Mouse (Mus musculus) ES-CJ7 (cell line): ENCODE data around the gene Park7.
"Not testable (repeated sequence)": the region's sequence is repeated elsewhere in the genome, so short reads cannot be mapped to it uniquely, and the experiment has no call there.

ENCODE experiments used
- DNase-seq: peaks from one replicate; pipeline ENCODE4 v3.0.0; 2011; ENCODE audit warnings: low read depth, low spot score

The Park7 gene

DNA sequence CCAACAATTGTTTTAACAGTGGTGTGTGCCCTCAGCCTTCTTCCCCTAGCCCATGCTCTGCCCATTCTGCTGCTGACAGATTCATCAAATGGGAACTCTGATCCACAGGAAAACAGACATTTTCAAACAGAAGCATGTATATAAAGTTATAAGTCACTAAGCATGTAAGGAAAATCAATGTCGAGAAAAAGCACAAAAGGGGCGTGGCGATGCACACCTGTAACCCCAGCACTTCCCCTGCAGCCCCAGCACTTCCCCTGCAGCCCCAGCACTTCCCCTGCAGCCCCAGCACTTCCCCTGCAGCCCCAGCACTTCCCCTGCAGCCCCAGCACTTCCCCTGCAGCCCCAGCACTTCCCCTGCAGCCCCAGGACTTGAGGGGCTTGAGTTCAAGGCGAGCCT lies 39.8 kb downstream of the Park7 start:
- not testable (repeated sequence) for DNase-seq

DNA sequence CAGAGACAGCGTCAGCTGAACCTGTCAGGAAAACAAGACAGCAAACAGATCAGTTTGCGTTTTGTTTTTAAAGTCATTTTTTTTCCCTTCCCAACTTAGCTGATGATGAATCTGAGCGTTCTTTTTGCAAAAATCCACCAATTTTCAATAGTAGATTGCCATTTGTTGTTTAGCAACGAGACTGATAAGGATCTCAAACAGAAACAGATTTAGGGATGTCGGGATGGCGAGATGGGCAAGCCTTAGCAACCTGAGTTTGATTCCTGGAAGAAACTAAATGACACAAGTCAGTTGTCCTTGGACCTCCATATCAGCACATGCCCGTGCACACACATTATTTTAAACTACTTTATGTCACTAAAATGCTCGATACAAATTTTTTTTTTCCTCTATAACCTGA lies 41.6 kb downstream of the Park7 start:
- no peak for DNase-seq

- no peak for DNase-seq
These were observed 42.0 kb downstream of the Park7 start for GRCm38 (mm10) chr4:150872139-150872651.

GRCm38 (mm10) chr4:150871392-150872138 lies 42.7 kb downstream of the Park7 start:
- DNase-seq: no peak

DNA sequence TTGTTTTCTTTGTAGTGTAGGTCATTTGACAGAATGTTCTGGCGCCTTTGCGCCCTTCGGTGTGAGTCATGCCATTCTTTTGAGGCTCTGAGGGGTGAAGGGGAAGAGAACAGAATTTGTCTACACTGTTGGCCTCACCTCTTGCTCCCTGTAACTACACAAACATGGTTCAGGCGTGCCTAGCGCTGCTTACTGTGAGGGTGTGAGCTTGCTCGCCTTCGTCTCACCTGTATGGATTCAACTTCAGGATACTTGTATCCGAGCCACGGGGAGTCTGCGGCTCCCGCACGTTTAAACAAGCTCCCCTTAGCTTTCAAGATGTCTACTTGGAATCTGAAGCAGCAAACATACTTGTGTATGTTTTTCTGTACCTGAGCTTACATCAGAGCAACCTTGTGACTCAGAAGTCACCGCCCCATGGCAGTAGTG lies 43.3 kb downstream of the Park7 start:
- no peak for DNase-seq

DNA sequence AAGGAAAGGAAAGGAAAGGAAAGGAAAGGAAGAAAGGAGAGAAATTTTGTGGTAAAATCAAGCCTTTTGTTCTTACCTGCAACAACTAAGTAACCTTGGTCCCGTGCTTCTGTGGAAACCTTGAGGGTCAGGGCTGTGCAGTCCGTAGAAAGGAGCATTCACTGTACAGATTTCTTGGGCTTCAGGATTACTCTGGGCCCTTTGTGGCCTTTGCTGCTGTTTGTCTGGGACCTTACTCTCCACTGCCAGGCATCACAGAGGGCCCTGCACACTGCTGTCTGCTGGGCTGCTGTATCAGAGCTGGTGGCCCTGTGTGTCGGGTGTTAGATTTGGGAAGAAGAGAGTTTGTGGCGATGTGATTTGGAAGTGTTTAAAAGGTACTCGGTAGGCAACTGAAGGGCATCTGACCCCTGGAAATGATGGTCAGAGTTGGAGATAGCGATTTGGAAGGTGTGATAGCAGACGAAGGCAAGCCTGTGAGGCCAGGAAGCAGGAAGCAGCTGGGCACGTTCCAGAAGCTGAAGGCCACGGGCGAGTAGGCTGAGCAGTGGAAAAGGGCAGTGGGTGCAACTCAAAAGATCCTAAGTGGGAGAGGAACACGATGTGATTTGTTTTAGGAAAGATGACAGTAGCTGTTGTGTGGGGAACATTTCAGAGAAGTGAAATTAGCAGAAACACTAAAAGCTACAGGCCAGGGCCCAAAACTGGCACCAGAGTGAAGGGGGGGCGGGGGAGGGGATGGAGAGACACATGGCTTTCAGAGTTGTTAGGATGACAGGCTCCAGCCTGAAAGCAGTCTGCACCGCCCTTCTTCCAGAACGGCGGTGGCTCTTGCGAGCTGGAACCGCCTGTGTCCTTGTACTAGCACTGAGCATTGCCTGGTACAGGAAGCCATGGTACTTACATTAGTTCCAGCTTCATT lies 44.7 kb downstream of the Park7 start:
- no peak for DNase-seq

DNA sequence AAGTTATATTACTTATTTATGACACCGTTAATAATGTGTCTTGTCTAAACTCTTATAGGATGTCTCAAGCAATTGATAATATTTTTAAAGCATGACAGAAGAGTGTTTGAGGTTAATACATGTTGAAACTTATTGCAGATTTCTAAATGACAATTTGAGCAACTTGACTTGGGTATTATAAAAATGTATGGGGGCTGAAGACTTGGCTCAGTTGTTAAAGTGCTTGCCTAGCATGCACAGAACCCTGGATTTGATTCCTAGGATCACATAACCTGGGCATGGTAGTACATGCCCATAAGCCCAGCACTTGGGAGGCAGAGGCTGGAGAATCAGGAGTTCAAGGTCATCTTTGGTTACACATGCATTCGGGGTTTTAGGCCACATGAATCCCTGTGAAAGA lies 45.4 kb downstream of the Park7 start:
- no peak for DNase-seq

DNA sequence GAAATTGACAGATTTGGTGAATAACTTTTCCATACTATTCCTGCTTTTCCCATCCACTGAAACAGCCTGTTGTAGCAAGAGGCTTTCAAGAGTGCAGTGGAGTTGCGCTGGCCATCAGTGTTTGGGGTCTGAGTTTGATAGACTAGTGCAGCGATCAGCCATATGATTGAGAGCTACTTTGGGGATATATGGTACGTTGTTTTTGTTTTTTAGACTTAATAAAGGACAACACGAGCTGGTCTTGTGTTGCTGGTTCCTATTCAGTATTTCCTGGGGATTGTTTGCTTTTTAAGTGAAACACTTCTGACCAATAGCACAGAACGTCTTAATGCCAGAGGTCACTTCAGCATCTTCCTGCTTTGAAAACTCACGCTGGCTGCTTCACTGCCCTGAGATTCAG lies 46.1 kb downstream of the Park7 start:
- no peak for DNase-seq

- DNase-seq: no peak
These were observed 47.7 kb downstream of the Park7 start for GRCm38 (mm10) chr4:150866494-150866893.

GRCm38 (mm10) chr4:150866069-150866468 lies 48.2 kb downstream of the Park7 start:
- DNase-seq: no peak

GRCm38 (mm10) chr4:150865371-150865770 lies 48.9 kb downstream of the Park7 start:
- peak; percentile 41 for DNase-seq

GRCm38 (mm10) chr4:150862626-150863375 lies 51.4 kb downstream of the Park7 start:
- no peak for DNase-seq

GRCm38 (mm10) chr4:150861161-150861560 lies 53.1 kb downstream of the Park7 start:
- no peak for DNase-seq

GRCm38 (mm10) chr4:150860526-150860925 lies 53.7 kb downstream of the Park7 start:
- DNase-seq: no peak

GRCm38 (mm10) chr4:150855346-150855745 lies 58.9 kb downstream of the Park7 start:
- no peak for DNase-seq

DNA sequence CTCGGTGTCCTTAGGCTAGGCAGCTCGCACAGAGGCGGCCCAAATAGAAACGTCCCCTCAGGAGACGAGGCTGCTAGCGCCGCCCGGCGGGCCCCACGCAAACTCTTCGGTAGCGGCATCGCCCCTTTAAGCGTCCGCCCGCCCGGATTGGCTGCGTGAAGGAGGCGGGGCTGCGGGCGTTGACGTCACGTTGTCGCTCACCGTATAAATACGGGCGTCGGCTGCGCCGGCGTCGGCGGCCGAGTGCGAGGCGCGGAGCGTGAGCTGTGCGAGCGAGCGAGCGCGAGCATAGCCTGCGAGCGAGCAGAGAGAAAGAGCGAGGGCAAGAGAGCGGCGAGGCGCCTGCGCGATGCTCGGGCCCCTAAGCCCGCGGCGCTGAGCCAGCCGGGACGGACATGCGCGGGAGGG lies 59.4 kb downstream of the Park7 start:
- DNase-seq: peak; percentile 95

- no peak for DNase-seq
These were observed 60.4 kb downstream of the Park7 start, which contains the start of gene Errfi1 for GRCm38 (mm10) chr4:150853680-150854461. TSS of gene Errfi1 (plus strand) at chr4:150853919.

- DNase-seq: no peak
These were observed 61.8 kb downstream of the Park7 start for GRCm38 (mm10) chr4:150852479-150852878.

DNA sequence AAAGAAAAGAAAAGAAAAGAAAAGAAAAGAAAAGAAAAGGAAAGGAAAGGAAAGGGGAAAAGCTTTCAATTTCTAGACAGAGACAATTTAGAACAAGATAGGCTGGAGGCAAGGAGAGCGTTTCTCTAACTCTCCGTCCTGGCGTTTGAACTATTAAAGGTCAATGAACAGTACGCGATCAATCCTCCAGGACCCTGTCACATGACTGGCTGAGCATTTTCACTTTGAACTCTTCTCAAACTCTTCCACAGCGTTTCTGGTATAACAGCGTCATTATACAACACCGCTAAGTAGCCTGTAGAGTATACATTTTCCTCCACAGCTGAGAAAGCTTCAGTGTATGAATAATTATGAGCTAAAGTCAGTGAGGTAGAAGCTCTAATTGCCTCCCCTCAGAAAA lies 62.2 kb downstream of the Park7 start:
- no peak for DNase-seq

DNA sequence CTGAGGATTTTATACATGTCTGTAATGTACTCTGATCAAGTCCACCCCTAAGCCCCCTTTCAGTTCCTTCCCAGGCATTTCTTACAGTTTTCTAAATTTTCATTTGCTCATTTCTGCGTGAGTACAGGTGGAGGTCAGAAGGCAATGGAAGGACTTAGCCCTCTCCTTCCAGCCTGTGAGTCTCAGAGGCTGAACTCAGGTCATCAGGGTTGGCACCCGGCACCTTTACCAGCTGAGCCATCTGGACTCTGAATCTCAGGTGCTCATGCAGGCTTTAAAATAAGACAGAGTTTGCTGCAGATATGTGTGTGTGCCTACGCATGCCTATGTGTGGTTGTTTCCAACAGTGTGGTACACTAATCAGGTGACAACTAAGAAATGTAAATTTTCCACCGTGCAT lies 63.3 kb downstream of the Park7 start:
- no peak for DNase-seq

DNA sequence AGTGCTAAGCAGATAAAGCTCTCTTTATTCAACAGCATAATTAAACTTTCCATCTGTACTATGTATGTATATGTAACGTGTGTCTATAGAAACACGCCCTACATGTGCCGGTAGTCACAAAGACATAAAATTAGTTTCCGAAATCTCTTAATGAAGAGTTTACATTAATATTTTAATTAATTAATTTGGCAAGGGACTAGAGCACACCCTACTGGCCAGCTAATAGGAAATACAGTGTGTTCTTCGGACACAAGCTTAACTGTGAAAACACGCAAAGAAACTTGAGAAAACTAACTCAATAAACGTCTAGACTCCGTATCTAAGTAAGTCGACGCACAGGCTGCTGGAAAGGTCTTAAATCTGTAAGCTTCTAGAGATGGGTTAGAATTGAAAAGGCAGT lies 64.3 kb downstream of the Park7 start:
- no peak for DNase-seq
